Mouse (Mus musculus): Measurements from ENCODE around the gene Agpat4. TPM values are rescaled to one million over a fixed set of nuclear protein-coding genes. Genes with fewer than 3 reads are reported as not detected.
A peak's percentile ranks its signal among the peaks of the same experiment; 100 is the strongest.

Agpat4 gene
- total RNA-seq, 1 experiment = 45.7 TPM

DNA sequence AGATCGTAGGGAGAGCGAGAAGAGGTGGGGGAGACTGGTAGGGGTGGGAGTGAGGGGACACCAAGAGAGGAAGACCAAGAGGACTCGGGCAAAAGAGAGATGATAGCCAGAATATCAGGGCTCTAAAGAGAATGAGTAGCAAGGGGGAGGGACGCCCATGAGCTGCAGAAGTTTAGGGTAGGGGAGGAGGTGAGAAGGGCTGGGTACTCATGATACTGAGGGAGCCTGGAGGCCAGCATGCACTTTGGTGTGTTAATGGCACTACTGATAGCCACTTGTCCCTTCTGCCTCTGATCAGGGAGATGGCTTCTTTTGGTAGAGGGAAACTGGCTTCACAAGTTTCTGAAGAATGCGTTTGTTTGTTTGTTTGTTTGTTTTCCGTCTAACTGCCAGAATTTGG is 13.8 kb upstream of the Agpat4 start:
- in situ Hi-C loops (cut with MboI; ENCODE audit: low sequenced_read_pairs in 2 of 2, unreplicated experiment in 2 of 2) = loop anchor here in 1 of 2 experiments (10.0 kb wide), 1 partner anchor 100 kb away; no protein-coding TSS in a partner anchor
- TF ChIP-seq ZC3H11A (IDR thresholded peaks at IDR 0.05; ENCODE audit: borderline replicate concordance, low read depth, low read length) (no peak), CHD2 (IDR thresholded peaks at IDR 0.05; ENCODE audit: low read depth, low read length) (no peak), HCFC1 (IDR thresholded peaks at IDR 0.05; ENCODE audit: borderline replicate concordance, insufficient read depth, low read length) (no peak), MAFK (IDR thresholded peaks at IDR 0.05; ENCODE audit: insufficient read depth, low read depth, low read length) (no peak), ZNF384 (IDR thresholded peaks at IDR 0.05; ENCODE audit: low read depth, low read length) (no peak)
- no peak for DNase-seq (ENCODE audit: low read depth, low spot score)
- no peaks in the 10 kb centered on the region for H3K36me3 ChIP-seq (ENCODE audit: control insufficient read depth, insufficient read depth, low read length, poor library complexity, severe bottlenecking)
- H3K4me3 ChIP-seq (ENCODE audit: insufficient read depth in 1 of 2, low read depth in 1 of 2, low read length in 2 of 2, poor library complexity in 1 of 2, severe bottlenecking in 1 of 2) = no peak overlapping the region
- H3K9me3 ChIP-seq (ENCODE audit: control insufficient read depth, insufficient read depth, low read depth, low read length) = peaks cover 2% of the 10 kb centered on the region; the same call in 1 of the 2 replicates
- no peak overlapping the region for H3K9ac ChIP-seq (ENCODE audit: insufficient read depth, low read depth, low read length, poor library complexity, severe bottlenecking)
- H3K4me1 ChIP-seq (ENCODE audit: control insufficient read depth in 2 of 2, insufficient read depth in 2 of 2, low read length in 2 of 2, poor library complexity in 1 of 2) = peaks cover 4 to 9% of the 10 kb centered on the region in 2 experiments; a peak in 3 of 4 replicates
- no peak overlapping the region for H3K27ac ChIP-seq (ENCODE audit: insufficient read depth, low read depth, low read length, poor library complexity, severe bottlenecking)

DNA sequence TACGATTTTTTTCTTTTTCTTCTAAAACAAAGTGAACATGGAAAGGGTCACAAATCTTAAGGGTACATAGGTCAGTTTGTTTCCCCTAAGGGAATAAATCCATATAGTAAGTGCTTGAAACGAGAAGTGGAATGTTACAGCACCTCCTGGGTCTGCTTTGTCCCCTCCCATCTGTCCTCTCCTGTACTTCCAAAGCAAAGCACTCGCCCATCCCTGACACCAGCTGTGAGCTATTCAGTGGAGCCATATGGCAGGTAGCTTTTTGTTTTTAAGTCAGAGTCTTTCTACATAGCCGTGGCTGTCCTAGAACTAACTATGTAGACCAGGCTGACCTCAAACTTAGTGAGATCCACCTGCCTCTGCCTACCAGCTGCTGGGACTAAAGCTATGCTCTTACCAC is 12.2 kb upstream of the Agpat4 start:
- Histone ChIP-seq H3K4me1 (ENCODE audit: control insufficient read depth in 2 of 2, insufficient read depth in 2 of 2, low read length in 2 of 2, poor library complexity in 1 of 2) (peaks cover 6 to 9% of the 10 kb centered on the region in 2 experiments; a peak in 3 of 4 replicates), H3K36me3 (ENCODE audit: control insufficient read depth, insufficient read depth, low read length, poor library complexity, severe bottlenecking) (no peaks in the 10 kb centered on the region), H3K27ac (ENCODE audit: insufficient read depth, low read depth, low read length, poor library complexity, severe bottlenecking) (no peak overlapping the region), H3K9ac (ENCODE audit: insufficient read depth, low read depth, low read length, poor library complexity, severe bottlenecking) (no peak overlapping the region), H3K9me3 (ENCODE audit: control insufficient read depth, insufficient read depth, low read depth, low read length) (no peaks in the 10 kb centered on the region), H3K4me3 (ENCODE audit: insufficient read depth in 1 of 2, low read depth in 1 of 2, low read length in 2 of 2, poor library complexity in 1 of 2, severe bottlenecking in 1 of 2) (no peak overlapping the region)
- in situ Hi-C loops (cut with MboI; ENCODE audit: low sequenced_read_pairs in 2 of 2, unreplicated experiment in 2 of 2) = loop anchor here in 1 of 2 experiments (10.0 kb wide), 1 partner anchor 99 kb away; no protein-coding TSS in a partner anchor
- DNase-seq (ENCODE audit: low read depth, low spot score) = no peak
- TF ChIP-seq ZNF384 (IDR thresholded peaks at IDR 0.05; ENCODE audit: low read depth, low read length) (no peak), ZC3H11A (IDR thresholded peaks at IDR 0.05; ENCODE audit: borderline replicate concordance, low read depth, low read length) (no peak), CHD2 (IDR thresholded peaks at IDR 0.05; ENCODE audit: low read depth, low read length) (no peak), HCFC1 (IDR thresholded peaks at IDR 0.05; ENCODE audit: borderline replicate concordance, insufficient read depth, low read length) (no peak), MAFK (IDR thresholded peaks at IDR 0.05; ENCODE audit: insufficient read depth, low read depth, low read length) (no peak)

DNA sequence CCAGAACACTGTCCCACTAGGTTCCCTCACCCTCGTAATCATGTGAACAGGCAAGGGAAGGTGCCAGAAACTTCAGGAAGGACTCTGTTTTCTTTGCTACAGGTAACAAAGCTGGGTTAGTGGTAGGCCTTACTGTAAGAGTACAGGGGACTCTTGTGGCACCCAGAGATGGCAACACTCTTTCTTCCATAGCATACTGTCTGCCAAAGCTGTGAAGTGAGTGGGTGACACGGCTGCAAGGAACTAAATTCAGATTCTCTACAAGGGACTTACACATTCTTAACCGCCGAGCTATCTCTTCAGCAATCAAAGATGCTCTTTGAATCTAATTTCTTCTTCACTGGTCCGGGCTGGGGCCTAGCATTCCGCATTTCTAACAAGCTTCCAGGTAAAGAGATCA is 4.9 kb upstream of the Agpat4 start:
- peaks cover 0 to 8% of the 10 kb centered on the region in 2 experiments; a peak in 2 of 4 replicates for H3K4me1 ChIP-seq (ENCODE audit: control insufficient read depth in 2 of 2, insufficient read depth in 2 of 2, low read length in 2 of 2, poor library complexity in 1 of 2)
- in situ Hi-C loops (cut with MboI; ENCODE audit: low sequenced_read_pairs in 2 of 2, unreplicated experiment in 2 of 2) = no loop called here

DNA sequence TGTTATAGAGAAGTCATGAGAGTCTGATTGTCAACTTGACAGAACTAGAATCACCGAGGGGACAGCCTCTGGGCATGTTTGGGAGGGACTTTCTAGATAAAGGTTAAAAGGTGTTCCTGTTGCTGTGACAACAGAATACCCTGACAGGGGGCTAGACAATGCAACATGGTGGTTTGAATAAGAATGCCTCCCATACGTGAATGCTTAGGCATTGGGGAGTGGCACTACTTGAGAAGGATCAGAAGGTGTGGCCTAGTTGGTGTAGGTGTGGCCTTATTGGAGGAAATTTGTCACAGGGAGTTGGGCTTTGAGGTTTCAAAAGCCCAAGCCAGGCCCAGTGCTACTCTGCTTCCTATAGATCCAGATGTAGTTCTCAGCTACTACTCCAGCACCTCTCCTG is 3.4 kb upstream of the Agpat4 start:
- no peaks in the 10 kb centered on the region for H3K9me3 ChIP-seq (ENCODE audit: control insufficient read depth, insufficient read depth, low read depth, low read length)

More for the DNA sequence above, 4.9 kb upstream of the Agpat4 start:
- Histone ChIP-seq H3K27ac (ENCODE audit: insufficient read depth, low read depth, low read length, poor library complexity, severe bottlenecking) (no peak overlapping the region), H3K9me3 (ENCODE audit: control insufficient read depth, insufficient read depth, low read depth, low read length) (no peaks in the 10 kb centered on the region), H3K4me3 (ENCODE audit: insufficient read depth in 1 of 2, low read depth in 1 of 2, low read length in 2 of 2, poor library complexity in 1 of 2, severe bottlenecking in 1 of 2) (no peak overlapping the region), H3K36me3 (ENCODE audit: control insufficient read depth, insufficient read depth, low read length, poor library complexity, severe bottlenecking) (no peaks in the 10 kb centered on the region), H3K9ac (ENCODE audit: insufficient read depth, low read depth, low read length, poor library complexity, severe bottlenecking) (no peak overlapping the region)
- DNase-seq (ENCODE audit: low read depth, low spot score) = no peak
- TF ChIP-seq CHD2 (IDR thresholded peaks at IDR 0.05; ENCODE audit: low read depth, low read length) (no peak), ZC3H11A (IDR thresholded peaks at IDR 0.05; ENCODE audit: borderline replicate concordance, low read depth, low read length) (no peak), ZNF384 (IDR thresholded peaks at IDR 0.05; ENCODE audit: low read depth, low read length) (no peak), HCFC1 (IDR thresholded peaks at IDR 0.05; ENCODE audit: borderline replicate concordance, insufficient read depth, low read length) (no peak), MAFK (IDR thresholded peaks at IDR 0.05; ENCODE audit: insufficient read depth, low read depth, low read length) (no peak)

DNA sequence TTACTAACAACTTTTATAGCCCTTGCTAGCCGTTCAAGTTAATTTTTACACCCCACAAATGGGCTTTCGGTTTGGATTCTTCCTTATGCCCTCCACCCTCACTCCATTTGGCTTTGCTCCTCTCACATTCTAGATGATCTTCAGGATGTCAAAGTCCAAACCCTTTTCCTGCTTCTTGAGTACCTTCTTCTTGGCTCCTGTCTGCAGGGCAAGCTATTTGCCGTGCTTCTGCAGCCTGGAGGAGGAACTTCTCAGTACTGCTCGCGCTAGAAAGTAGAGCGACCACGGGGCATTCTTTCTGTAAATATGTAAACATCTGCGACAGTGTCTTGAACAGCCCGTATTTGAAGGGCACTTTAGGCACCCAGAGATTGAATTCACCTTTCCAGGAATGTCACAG is 373 bp upstream of the Agpat4 start:
- no peak overlapping the region for H3K27ac ChIP-seq (ENCODE audit: insufficient read depth, low read depth, low read length, poor library complexity, severe bottlenecking)
- peaks cover 9 to 10% of the 10 kb centered on the region in 2 experiments for H3K4me1 ChIP-seq (ENCODE audit: control insufficient read depth in 2 of 2, insufficient read depth in 2 of 2, low read length in 2 of 2, poor library complexity in 1 of 2)
- H3K9me3 ChIP-seq (ENCODE audit: control insufficient read depth, insufficient read depth, low read depth, low read length) = no peaks in the 10 kb centered on the region
- TF ChIP-seq MAFK (IDR thresholded peaks at IDR 0.05; ENCODE audit: insufficient read depth, low read depth, low read length) (no peak), ZNF384 (IDR thresholded peaks at IDR 0.05; ENCODE audit: low read depth, low read length) (no peak)
- in situ Hi-C loops (cut with MboI; ENCODE audit: low sequenced_read_pairs in 2 of 2, unreplicated experiment in 2 of 2) = no loop called here
- H3K36me3 ChIP-seq (ENCODE audit: control insufficient read depth, insufficient read depth, low read length, poor library complexity, severe bottlenecking) = no peaks in the 10 kb centered on the region
- no peak for DNase-seq (ENCODE audit: low read depth, low spot score)
- peak overlapping the region; percentile 81 to 85; a peak in 3 of 4 replicates for H3K4me3 ChIP-seq (ENCODE audit: insufficient read depth in 1 of 2, low read depth in 1 of 2, low read length in 2 of 2, poor library complexity in 1 of 2, severe bottlenecking in 1 of 2)
- no peak overlapping the region for H3K9ac ChIP-seq (ENCODE audit: insufficient read depth, low read depth, low read length, poor library complexity, severe bottlenecking)

More for the DNA sequence above, 3.4 kb upstream of the Agpat4 start:
- in situ Hi-C loops (cut with MboI; ENCODE audit: low sequenced_read_pairs in 2 of 2, unreplicated experiment in 2 of 2) = no loop called here
- Histone ChIP-seq H3K36me3 (ENCODE audit: control insufficient read depth, insufficient read depth, low read length, poor library complexity, severe bottlenecking) (no peaks in the 10 kb centered on the region), H3K4me1 (ENCODE audit: control insufficient read depth in 2 of 2, insufficient read depth in 2 of 2, low read length in 2 of 2, poor library complexity in 1 of 2) (peaks cover 1 to 8% of the 10 kb centered on the region in 2 experiments; a peak in 2 of 4 replicates), H3K4me3 (ENCODE audit: insufficient read depth in 1 of 2, low read depth in 1 of 2, low read length in 2 of 2, poor library complexity in 1 of 2, severe bottlenecking in 1 of 2) (no peak overlapping the region), H3K27ac (ENCODE audit: insufficient read depth, low read depth, low read length, poor library complexity, severe bottlenecking) (no peak overlapping the region), H3K9ac (ENCODE audit: insufficient read depth, low read depth, low read length, poor library complexity, severe bottlenecking) (no peak overlapping the region)
- TF ChIP-seq ZNF384 (IDR thresholded peaks at IDR 0.05; ENCODE audit: low read depth, low read length) = no peak
- no peak for TF ChIP-seq CHD2 (IDR thresholded peaks at IDR 0.05; ENCODE audit: low read depth, low read length)
- DNase-seq (ENCODE audit: low read depth, low spot score) = peak; percentile 31

All from ES-E14 (cell line).